Mouse (Mus musculus) heart, postnatal 0 days (tissue): Measurements from ENCODE around the gene Ccnt1.

Experiments used
- CTCF ChIP-seq: IDR thresholded peaks from 2 replicates; pipeline ENCODE4 v1.5.1; 2016; ENCODE audit warnings: antibody characterized with exemption, control low read depth, low read depth
- EP300 ChIP-seq: IDR thresholded peaks from 2 replicates; pipeline ENCODE4 v1.6.1; 2016; ENCODE audit warnings: antibody characterized with exemption, low read depth

GRCm38 (mm10) chr15:98543341-98543740 is 27.4 kb downstream of the Ccnt1 start:
- no peak for TF ChIP-seq EP300
- no peak for TF ChIP-seq CTCF
